Mouse (Mus musculus): ENCODE results near the gene Gprasp2.
A peak's percentile ranks its signal among the peaks of the same experiment; 100 is the strongest.
"Not testable (repeated sequence)": the region's sequence is repeated elsewhere in the genome, so short reads cannot be mapped to it uniquely, and the experiment has no call there.

Gprasp2 gene

GRCm38 (mm10) chrX:135838521-135839360 is at the start of gene Gprasp2:
Gprasp2 (plus strand) TSS chrX:135839034.
- DNase-seq (ENCODE audit: low read depth), result peak; percentile 8

GRCm38 (mm10) chrX:135791536-135791935 is 47.3 kb upstream of the Gprasp2 start:
- DNase-seq (ENCODE audit: low read depth), result no peak

DNA sequence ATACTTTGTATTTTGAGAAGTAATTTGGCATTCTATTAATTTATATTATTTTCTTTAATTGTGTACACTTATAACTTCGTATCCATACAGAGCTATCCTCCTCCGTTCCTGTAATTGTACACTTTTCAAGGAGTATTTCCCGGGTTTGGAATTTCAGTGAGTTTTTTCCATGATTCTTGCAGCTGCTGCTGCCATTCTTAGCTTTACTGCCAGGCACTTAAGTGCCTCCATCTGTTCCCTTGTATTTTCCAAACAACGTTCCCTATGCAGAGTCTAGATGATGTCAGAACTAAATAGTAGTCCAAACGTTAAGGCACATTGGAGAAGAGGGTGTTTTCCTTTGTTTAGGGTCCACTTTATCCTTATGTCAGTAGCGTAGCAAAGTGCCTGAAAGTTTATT is 46.5 kb upstream of the Gprasp2 start:
- no peak for DNase-seq (ENCODE audit: low read depth)

GRCm38 (mm10) chrX:135795591-135796304 is 43.1 kb upstream of the Gprasp2 start:
- peak; percentile 51 for DNase-seq (ENCODE audit: low read depth)

DNA sequence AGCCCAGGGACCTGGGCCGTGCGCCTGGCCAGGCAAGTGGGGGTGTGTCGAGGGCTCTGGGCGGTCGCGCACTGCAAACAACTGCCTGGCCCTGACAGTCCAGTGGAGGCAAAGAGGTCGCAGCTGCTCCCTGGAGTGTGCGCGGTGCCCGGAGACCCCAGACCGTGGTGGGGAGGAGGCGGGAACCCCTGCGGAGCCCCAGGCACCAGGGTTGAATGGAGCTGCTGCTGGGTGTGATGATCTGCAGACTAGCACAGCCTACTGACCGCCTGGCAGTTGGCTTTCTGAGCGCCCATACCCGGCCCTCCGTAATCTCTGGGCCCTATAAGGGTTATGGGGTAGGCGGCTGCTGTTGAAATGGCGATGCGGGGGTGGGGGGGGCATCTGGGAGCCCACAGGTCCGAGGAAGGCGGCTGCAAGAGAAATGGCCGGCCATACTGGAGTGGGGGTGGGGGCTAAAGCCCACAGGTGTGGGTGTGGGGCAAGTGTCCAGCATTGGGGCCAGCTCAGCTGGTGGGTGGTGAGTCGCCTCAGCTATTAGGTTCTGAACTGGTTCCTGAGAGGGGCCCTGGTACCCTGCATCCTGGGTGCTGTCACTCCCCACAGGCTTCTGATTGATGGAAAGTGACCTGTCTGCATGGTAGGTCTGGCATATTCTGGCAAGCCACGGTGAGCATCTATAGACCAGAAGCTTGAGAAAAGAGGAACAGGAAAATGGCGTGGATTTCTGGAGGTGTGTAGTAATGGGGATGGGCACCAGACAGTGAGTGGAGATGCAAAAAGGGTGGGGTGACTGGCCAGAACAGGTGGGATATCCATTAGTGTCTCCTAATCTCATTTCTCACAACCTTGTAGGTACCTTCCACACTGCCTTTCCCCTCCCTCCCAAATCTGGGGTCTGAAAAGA is 42.3 kb upstream of the Gprasp2 start:
- peak; percentile 37 for DNase-seq (ENCODE audit: low read depth)

GRCm38 (mm10) chrX:135797212-135797644 is 41.6 kb upstream of the Gprasp2 start, which contains the start of gene Bhlhb9:
Bhlhb9 (plus strand) TSS chrX:135797594.
- peak; percentile 79 for DNase-seq (ENCODE audit: low read depth)

DNA sequence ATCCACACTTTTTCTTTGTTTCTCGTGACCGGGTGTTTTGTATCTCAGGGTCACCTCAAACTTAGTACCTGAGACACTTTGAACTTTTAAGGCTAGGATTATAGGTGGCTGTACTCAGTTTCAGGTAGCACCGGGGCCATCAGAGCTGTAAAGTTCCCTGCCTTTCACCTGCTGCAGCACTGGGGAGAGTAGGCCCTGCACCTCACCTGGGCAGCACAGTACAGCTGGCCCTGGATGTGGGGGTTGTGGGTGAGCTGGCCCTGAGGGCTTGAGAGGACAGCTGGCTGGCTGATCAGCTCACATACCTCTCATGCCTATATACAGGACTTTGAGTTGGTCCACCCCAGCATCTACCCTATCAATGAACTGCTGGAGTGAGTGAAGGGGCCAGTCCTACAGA is 34.7 kb upstream of the Gprasp2 start:
- DNase-seq (ENCODE audit: low read depth), result no peak

DNA sequence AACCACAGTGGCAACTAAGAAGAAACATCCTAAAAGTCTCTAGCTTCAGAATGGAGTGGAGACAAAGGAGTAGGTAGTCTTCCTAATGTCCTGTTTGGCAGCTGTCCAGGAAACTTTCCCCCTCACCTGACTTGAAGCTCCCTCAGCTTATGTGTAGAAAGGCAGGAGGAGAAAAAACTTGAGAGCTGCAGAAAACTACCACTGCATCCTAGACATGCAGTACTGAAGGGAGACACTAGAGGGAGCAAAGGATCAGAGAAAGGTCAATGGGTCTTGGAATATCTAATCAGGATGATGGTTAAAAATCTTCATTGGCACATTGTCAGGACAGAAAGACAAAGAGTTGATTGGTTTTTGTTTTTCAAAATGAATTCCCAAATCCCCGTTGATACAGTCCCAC is 33.1 kb upstream of the Gprasp2 start:
- DNase-seq (ENCODE audit: low read depth), result peak; percentile 67

- not testable (repeated sequence) for DNase-seq (ENCODE audit: low read depth)
Measured at GRCm38 (mm10) chrX:135835896-135836295, 2.9 kb upstream of the Gprasp2 start.

DNA sequence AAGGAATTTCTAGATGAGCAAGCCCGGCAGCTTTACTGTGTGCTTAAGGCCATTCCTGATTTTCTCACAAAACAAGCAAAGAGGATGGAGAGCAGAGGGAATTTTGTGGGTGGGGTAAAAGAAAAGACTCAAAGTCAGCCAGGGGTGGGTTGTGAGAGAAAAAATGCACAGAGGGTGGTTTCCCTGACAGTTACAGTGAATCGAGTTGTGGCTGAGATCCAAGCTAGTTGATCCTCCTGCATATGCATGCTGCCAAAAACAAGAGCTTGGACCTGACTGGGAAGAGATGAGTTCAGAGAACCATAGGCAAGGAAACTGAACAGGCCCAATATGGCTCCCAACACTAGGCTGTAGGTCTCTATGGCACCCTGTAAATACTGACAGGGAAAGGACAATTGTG is 938 bp upstream of the Gprasp2 start:
- DNase-seq (ENCODE audit: low read depth), result no peak

- DNase-seq (ENCODE audit: low read depth), result peak; percentile 66
Measured at GRCm38 (mm10) chrX:135839397-135840391, 860 bp downstream of the Gprasp2 start.

DNA sequence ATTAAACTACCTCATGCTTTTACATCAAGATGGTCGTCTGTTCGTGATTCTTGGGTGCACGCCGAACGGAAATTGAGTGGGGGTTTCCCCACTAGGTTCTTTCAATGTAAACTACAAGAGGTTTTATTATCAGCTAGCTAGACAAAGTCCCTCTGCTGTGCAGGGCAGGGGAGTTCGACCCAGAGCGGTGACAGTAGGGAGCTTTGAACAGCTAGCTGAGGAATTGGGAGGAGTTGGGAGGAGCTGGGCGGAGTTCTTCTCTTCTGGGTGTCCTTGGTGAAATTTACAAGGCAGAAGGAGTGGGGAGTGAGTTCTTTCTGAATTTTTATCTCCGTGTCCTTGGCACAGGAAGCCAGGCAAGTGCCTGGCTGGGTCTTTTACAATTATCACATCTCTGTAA is 28.0 kb downstream of the Gprasp2 start:
- DNase-seq (ENCODE audit: low read depth), result not testable (repeated sequence)

DNA sequence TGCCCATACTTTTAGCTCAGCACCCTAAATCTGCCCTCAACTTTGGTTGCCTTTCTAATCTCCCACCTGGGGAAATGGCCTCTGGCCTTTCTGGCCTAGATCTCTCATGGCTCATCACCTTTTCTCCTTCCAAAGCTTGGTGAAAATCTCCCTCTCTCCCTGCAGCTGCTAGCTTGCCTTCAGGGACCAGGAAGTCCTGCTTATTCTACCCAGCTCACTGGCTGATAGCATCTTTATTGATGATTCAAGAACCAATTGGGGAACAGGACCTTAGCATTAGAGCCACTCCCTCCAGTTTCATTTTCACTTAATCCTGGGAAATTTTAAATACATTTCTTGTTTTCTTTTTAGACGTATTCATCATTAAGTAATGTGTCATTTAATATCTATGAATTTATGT is 37.8 kb downstream of the Gprasp2 start:
- no peak for DNase-seq (ENCODE audit: low read depth)

DNA sequence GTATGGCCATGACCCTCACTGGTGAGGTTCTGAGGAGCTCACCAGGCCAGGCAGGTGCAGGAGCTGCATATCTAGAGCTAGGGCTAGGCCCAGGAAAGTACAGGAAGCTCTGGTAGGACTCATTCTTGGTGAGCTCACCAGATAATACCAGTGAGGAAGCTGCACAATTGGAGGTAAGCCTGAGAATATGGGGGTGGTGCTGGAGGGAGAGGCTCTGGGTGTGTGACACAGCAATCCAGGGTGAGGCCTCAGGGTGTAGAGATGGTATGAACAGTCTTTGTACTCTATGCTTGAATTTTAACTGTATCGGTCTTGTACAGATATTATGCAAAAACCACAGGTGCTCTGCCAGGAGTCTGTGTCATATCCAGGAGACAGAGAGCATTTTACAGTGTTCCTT is 40.8 kb downstream of the Gprasp2 start:
- no peak for DNase-seq (ENCODE audit: low read depth)

DNA sequence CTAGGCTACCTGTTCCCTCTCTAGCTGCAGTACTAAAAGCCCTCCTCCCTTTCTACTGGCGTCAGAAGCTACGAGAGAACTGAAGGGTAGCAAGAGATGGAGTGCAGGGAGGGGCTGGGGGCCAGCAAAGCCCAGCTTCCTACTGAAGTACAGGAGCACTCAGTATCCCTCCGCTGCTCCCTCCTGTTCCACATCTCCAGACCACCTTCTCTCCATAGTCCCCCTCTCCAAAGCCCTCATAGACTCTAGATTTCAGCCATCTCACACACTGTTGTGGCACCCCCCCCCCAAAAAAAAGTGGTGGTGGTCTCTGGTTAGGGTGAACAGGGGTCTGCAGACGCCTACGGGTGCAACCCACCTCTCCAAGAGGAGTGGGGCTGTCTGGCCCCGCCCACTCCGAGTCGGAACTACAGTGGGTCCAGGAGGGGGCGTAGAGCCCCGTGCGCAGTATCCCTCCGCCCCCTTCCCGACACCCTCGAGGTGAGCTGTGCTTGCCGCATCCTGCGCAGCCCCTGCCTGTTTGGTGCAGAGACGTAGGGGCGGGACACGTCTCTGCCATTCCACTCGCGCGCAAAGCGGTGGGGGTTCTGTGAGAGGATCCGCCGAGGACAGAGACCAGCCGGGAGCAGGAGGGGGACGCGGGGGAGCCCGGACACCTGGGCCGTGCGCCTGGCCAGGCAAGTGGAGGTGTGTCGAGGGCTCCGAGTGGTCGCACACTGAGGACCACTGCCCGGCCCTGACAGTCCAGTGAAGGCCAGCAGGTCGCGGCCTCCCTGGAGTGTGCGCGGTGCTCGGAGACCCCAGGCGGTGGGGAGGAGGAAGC is 46.8 kb downstream of the Gprasp2 start:
- peak; percentile 77 for DNase-seq (ENCODE audit: low read depth)

- no peak for DNase-seq (ENCODE audit: low read depth)
Measured at GRCm38 (mm10) chrX:135886234-135886585, 47.4 kb downstream of the Gprasp2 start.
